Mouse (Mus musculus): ENCODE data around the gene Mertk. TPM values are rescaled to one million over a fixed set of nuclear protein-coding genes. Genes with fewer than 3 reads are reported as not detected.

Mertk gene
- total RNA-seq, 2 experiments from 2014 or later, result 3.8 to 4.0 TPM

DNA sequence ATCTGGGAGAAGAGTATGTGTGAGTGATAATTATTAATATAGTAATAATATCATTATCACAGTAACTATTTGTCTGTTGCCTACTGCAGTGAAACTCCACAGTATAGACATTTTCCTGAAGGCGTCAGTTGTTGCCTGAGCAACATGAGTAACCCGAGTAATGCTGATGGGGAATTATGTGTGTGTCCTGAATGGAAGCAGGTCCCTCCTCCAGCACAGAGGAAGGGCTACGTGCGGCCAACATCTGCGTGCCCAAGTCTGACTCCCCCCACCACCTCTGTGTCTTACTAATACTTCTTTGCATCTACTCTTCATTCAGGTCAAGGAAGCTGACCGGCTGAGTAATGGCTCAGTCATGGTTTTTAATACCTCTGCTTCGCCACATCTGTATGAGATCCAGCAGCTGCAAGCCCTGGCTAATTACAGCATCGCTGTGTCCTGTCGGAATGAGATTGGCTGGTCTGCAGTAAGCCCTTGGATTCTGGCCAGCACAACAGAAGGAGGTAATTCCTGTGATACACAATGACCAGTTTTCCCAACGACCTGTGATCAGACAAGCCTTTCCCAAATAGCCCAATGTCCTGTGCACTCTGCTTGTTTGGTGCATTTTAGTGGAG, 60.1 kb downstream of the Mertk start:
- intact Hi-C loops (cut with DNase I), result no loop called here
- DNase-seq, result peak; percentile 56

DNA sequence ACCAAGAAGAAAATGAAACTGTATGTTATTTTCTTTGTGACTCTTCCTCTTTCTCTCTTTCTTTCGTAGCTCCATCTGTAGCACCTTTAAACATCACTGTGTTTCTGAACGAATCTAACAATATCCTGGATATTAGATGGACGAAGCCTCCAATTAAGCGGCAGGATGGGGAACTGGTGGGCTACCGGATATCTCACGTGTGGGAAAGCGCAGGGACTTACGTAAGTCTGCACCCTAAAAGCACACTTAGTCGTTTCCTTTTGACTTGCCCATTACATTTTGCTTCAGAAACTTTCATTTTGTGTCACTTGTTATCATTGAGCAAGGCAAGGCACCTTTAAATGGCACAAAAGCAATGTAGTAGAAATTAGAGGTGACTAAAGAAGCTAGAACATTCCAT, 63.3 kb downstream of the Mertk start:
- no peak for DNase-seq
- intact Hi-C loops (cut with DNase I), result no loop called here

- DNase-seq, result no peak
- intact Hi-C loops (cut with DNase I), result no loop called here
Measured at GRCm38 (mm10) chr2:128765787-128766186, 67.0 kb downstream of the Mertk start.

DNA sequence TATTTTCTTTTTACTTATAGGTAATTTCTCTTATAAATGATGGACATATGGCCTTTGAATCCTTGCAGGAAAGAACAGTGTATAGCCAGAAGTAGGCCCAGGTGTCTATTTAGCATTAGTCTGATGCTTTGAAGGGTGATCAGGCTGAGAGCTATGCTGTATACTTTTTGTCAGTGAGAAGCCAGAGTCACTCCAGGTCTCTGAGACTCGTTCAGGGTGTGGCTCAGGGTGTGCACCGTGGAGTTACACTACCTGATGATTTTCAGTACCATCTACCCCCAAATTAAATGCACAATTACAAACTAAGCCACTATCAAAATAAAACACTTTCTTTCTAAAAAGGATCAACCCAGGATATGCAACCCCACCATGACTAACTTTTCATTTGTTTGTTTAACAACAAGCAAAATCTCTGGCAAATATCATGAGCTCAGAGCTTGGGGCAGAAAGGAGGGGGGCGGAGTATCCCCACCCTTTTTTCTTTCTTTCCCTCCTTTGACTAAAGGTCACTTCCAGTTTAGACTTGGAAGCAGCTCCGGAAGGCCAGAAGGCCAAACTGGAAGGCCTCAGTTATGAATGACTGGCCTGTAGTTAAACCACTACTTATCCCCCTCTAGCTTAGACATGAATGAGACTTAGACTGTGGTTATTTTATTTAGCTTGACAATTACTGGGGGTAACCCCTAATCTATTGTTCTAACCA, 69.9 kb downstream of the Mertk start:
- intact Hi-C loops (cut with DNase I), result no loop called here
- DNase-seq, result no peak

GRCm38 (mm10) chr2:128770557-128770956, 71.8 kb downstream of the Mertk start:
- intact Hi-C loops (cut with DNase I), result no loop called here
- no peak for DNase-seq

DNA sequence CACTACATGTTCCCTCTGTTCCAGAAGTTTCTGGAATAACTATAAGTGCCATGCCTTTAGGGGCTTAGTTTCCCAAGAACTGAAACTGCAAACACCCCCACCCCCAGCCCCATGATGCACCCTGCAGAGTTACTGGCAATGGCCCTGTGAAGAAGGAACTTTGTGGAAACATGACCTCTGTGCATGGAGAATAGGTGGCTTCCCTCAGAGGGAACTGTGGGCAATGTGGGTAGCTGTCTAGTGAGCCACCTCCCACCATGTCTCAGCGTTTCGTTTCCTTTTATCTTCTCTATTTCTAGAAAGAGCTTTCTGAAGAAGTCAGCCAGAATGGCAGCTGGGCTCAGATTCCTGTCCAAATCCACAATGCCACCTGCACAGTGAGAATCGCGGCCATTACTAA, 72.3 kb downstream of the Mertk start:
- intact Hi-C loops (cut with DNase I), result no loop called here

GRCm38 (mm10) chr2:128771750-128772338, 73.1 kb downstream of the Mertk start:
- intact Hi-C loops (cut with DNase I), result no loop called here

More for the DNA sequence above, 72.3 kb downstream of the Mertk start:
- DNase-seq, result no peak

DNA sequence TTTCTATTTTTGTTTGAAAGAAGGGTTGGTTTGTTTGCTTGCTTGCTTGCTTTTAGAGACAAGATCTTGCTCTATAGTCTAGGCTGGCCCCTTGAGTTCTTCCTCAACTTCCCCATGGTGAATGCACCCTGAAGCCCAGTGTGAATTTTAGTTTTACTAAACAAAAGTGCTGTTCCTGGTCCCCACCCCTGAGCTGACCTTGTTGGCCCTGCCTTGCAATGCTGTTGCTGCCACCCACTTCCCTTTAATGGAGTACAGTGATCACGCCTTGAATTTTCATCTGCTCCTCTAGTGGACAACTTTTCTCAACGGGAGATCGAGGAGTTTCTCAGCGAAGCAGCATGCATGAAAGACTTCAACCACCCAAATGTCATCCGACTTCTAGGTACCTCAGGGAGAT, 83.5 kb downstream of the Mertk start:
- intact Hi-C loops (cut with DNase I), result no loop called here
- DNase-seq, result no peak

More at GRCm38 (mm10) chr2:128771750-128772338, 73.1 kb downstream of the Mertk start:
- peak; percentile 65 for DNase-seq

- intact Hi-C loops (cut with DNase I), result no loop called here
- no peak for DNase-seq
Measured at GRCm38 (mm10) chr2:128783660-128784345, 85.0 kb downstream of the Mertk start.

DNA sequence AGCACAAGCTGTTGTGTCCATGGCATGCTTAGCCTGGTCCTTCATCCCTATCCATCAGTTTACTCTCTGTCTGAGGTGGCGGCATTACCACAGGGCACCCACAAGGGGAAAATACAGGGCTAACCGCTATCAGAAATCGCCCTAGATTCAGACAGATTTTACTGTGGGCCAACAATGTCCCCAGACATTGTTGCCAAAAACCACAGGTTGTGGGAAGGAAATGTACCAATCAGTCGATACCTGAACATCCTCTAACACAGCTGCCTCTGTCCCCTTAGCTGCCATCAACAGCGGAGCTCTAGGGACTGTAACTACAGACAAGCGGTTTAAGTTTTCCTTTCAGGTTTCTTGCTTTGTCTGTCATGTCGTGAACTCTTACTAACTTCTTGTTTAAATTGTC, 86.1 kb downstream of the Mertk start:
- DNase-seq, result no peak
- intact Hi-C loops (cut with DNase I), result no loop called here

DNA sequence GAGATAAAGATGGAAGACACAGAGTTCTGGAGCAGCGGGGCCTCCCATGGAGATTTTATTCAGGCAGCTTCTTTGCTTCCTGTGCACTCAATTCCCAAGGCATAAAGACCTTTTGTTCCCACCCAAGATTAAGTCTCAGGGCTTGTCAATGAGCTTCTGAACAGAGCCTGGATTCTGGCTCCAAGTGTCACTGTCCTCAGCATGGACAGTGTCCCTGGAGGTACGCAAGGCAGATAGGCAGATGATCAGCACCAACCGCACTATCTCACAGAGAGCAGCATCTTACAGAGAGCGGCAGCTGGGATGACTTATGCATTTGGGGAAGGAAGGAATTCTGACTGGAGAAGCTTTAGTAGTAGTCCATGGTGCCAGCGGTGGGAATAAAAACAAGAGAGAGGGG, 87.6 kb downstream of the Mertk start:
- intact Hi-C loops (cut with DNase I), result no loop called here
- DNase-seq, result no peak

GRCm38 (mm10) chr2:128786795-128787194, 88.0 kb downstream of the Mertk start:
- DNase-seq, result no peak
- intact Hi-C loops (cut with DNase I), result no loop called here

DNA sequence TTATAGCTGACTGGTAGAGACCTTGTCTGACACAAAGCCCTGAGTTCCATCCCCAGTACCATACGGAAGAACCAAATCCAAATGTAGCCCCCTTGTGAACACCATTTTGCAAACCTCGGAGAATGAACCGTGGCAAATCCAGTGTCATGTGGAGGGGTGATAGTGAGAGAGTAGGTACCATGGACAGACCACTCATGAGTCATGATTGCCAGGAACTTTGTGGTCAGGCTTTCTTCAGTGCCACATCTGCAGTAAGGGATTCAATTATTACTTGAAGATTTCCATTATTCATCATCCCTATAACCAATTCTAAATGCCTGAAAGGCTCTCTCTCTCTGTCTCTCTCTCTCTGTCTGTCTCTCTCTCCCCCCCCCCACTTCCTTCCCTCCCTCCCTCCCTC, 89.0 kb downstream of the Mertk start:
- DNase-seq, result no peak
- intact Hi-C loops (cut with DNase I), result no loop called here

GRCm38 (mm10) chr2:128790875-128791614, 92.3 kb downstream of the Mertk start:
- DNase-seq, result no peak
- intact Hi-C loops (cut with DNase I), result no loop called here

- no peak for DNase-seq
- intact Hi-C loops (cut with DNase I), result no loop called here
Measured at GRCm38 (mm10) chr2:128793958-128794357, 95.2 kb downstream of the Mertk start.

DNA sequence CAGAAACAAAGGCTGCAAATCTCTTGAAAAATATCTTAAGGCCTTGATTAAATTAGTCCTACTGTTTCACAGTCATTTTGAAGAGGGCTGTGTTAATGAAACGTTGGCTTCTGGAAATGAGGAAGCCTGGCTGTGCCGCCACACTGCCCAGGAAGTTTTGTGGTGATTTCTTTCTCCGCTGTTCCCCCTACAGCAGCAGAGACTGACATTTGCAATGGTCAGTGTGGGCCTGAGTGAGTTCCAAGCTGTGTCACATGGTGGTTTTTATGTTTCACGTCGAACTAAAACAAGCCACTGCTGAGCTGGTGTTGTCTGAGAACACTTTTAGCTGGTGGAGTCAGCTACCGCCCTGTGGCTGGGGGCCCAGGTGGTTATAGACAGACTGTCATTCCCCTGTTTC, 97.7 kb downstream of the Mertk start:
- intact Hi-C loops (cut with DNase I), result no loop called here
- DNase-seq, result no peak

DNA sequence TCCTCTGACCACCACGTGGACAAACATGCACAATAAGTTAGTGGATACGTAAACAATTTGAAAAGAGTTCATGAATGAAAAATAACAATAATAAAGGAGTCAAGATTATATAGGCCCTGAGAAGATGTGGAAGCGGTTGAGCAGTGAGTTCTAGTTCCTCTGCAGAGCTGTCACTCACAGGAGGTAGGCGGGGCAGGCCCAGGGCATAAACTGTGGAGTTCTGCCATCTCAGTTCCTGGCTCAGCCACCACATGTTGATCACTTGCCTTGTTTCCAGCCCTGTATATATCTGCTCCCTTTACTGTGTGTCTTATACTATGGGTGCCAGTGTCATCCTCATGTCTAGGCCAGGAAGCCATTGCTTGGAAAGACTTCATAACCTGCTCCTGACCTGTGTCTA, 104.7 kb downstream of the Mertk start:
- DNase-seq, result no peak
- intact Hi-C loops (cut with DNase I), result no loop called here

DNA sequence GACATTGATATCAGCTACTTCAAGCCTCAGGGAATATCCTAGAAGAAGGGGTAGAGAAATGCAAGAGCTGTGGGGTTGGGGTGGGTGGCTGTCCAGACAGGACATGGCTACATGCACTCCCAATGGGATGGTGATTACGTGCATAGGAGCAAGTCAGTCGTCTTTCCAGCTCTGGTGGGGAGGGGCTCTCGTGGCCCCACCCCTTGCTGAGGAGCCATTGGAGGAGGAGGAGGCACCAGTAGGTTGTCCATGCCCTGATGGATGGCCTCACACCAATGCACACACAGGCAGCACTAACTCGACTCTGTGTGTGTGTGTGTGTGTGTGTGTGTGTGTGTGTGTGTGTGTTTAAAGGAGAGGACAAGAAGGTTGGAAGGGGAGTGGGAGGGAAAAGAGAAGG, 106.6 kb downstream of the Mertk start:
- no peak for DNase-seq
- intact Hi-C loops (cut with DNase I), result no loop called here

- no peak for DNase-seq
- intact Hi-C loops (cut with DNase I), result no loop called here
Measured at GRCm38 (mm10) chr2:128806561-128806960, 107.8 kb downstream of the Mertk start.

DNA sequence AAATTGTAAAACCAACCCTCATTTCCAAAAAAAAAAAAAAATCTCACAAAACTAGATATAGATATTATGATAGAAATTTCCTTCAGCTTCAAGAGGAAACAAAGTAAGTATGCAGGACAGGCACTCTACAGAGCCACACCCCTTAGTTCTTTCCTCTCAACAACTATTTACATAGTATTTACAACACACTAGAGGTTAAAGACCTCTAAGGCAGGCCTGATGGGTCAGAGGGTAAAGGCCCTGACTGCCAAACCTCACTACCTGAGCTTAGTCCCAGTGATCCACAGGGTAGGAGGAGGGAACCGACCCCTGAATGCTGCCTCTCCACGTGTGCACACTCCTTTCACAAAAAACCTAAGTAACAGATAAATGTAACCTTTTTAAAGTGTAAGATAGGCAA, 114.0 kb downstream of the Mertk start:
- DNase-seq, result no peak
- intact Hi-C loops (cut with DNase I), result no loop called here

DNA sequence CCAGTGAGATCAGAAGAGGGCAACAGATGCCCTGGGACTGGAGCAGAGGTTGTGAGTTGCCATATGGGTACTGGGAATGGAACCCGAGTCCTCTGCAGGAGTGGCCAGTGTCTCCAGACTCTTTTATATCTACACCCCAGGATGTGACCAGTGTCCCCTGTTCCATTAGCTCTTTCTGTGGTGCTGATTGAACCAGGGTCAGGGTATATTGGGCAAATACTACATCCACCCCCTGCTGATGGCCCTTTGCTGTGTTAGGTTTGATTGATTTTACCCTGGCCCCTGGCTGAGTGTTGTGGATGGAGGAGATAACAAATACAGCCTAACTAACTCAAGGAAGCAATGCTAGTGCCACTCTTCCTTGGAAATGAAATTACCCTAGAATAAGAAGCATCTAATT, 117.6 kb downstream of the Mertk start:
- DNase-seq, result no peak
- intact Hi-C loops (cut with DNase I), result loop anchor here (2.0 kb wide), 2 partner anchors 118 to 130 kb away; partner anchors contain the start of genes Anapc1 and Mertk

Data from left cerebral cortex, postnatal 4 days (tissue).